Mouse (Mus musculus) heart, postnatal 0 days (tissue): ENCODE measurements around the gene Tcf3.

ENCODE experiments used
- CTCF ChIP-seq: IDR thresholded peaks from 2 replicates; pipeline ENCODE4 v1.5.1; 2016; ENCODE audit warnings: antibody characterized with exemption, control low read depth, low read depth
- EP300 ChIP-seq: IDR thresholded peaks from 2 replicates; pipeline ENCODE4 v1.6.1; 2016; ENCODE audit warnings: antibody characterized with exemption, low read depth

GRCm38 (mm10) chr10:80405481-80406173 lies 27.8 kb downstream of the Tcf3 start:
- peak; percentile 16; the same call in 1 of the 2 replicates for TF ChIP-seq CTCF
- no peak for TF ChIP-seq EP300
